ENCODE assay signal across 9 mouse cellular contexts in the genomic region with DNA sequence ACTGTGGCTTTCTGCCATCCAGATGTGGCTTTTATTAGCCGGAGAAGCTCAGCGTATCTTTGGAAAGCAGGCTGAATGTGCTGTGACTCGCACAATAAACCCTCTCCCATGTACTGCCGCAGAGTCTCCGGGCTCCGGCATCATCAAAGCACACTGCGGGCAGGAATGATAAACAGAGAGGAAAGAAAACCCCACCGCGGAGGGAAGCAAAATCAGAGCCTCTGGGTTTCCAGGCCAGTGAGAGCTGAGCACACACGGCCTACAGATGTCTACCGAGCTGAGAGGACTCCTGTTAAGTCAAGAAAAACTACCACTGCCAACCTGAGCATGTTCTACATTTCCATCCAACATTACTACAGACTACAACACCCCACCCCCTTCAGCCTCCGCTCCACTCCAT. TPM values are rescaled to one million over a fixed set of nuclear protein-coding genes. Genes with fewer than 3 reads are reported as not detected.
A peak's percentile ranks its signal among the peaks of the same experiment; 100 is the strongest.
DNase-seq lines count a peak whose midpoint lies in the region; ATAC-seq and TF ChIP-seq lines count a peak whose summit lies in the region.
"Had no signal": no experiment of that assay in that cellular context is flagged by ENCODE, and none has a peak within 500 bp of the region (broad histone marks: within the 10 kb centered on the region; RNA-seq: fewer than 3 reads in every experiment).

No protein-coding gene starts in this region.

- peak; percentile 28 for DNase-seq in lung, postnatal 10 days
- no peak for DNase-seq in lung, adult 18-20 months
- no peak for DNase-seq in limb, embryonic 14.5 days (ENCODE audit: low spot score)
- DNase-seq in cerebellum, adult 9-11 months, result no peak
- DNase-seq in layer of hippocampus, adult 9-10 months (ENCODE audit: low spot score), result no peak
- DNase-seq in thymus, postnatal 14 days, result no peak

- WGBS in forebrain, embryonic 13.5 days, result 38% methylated on average over 12 of the region's 12 CpGs
- 8% methylated on average over 12 of the region's 12 CpGs for WGBS in limb, embryonic 14.5 days
- WGBS in stomach, embryonic 15.5 days, result 19% methylated on average over 12 of the region's 12 CpGs

- no peaks in the 10 kb centered on the region for H3K36me3 ChIP-seq in forebrain, embryonic 13.5 days (ENCODE audit: poor library complexity, severe bottlenecking)
- H3K36me3 ChIP-seq in limb, embryonic 14.5 days (ENCODE audit: control insufficient read depth, insufficient read depth, low read length), result peaks cover 24% of the 10 kb centered on the region
- H3K36me3 ChIP-seq in stomach, embryonic 15.5 days, result no peaks in the 10 kb centered on the region

- H3K9ac ChIP-seq in forebrain, embryonic 13.5 days, result 0 out of 2 replicates have a peak overlapping the region, but pooled peaks have one; percentile 90
- H3K9ac ChIP-seq in limb, embryonic 14.5 days (ENCODE audit: low read depth, low read length, severe bottlenecking), result peak overlapping the region; percentile 41; the same call in 1 of the 2 replicates
- H3K9ac ChIP-seq in stomach, embryonic 15.5 days, result no peak overlapping the region

- peaks cover 74% of the 10 kb centered on the region for H3K4me1 ChIP-seq in forebrain, embryonic 13.5 days
- peaks cover 50% of the 10 kb centered on the region for H3K4me1 ChIP-seq in limb, embryonic 14.5 days (ENCODE audit: control insufficient read depth, insufficient read depth, low read length)
- H3K4me1 ChIP-seq in stomach, embryonic 15.5 days, result peaks cover 69% of the 10 kb centered on the region

- no peak for TF ChIP-seq POLR2A in limb, embryonic 14.5 days (IDR thresholded peaks at IDR 0.05; ENCODE audit: borderline replicate concordance, extremely low read depth, insufficient read depth, insufficient read length)

- H3K27me3 ChIP-seq in forebrain, embryonic 13.5 days, result no peaks in the 10 kb centered on the region
- H3K27me3 ChIP-seq in limb, embryonic 14.5 days (ENCODE audit: control insufficient read depth, insufficient read depth, low read length), result no peaks in the 10 kb centered on the region
- H3K27me3 ChIP-seq in stomach, embryonic 15.5 days (replicated peaks), result no peaks in the 10 kb centered on the region

- ATAC-seq in forebrain, embryonic 13.5 days, result no peak
- ATAC-seq in limb, embryonic 14.5 days (ENCODE audit: low FRiP score, low read depth), result no peak
- no peak for ATAC-seq in stomach, embryonic 15.5 days (ENCODE audit: insufficient read depth, low FRiP score, low read depth)

- no peaks in the 10 kb centered on the region for H3K9me3 ChIP-seq in forebrain, embryonic 13.5 days (replicated peaks)
- H3K9me3 ChIP-seq in limb, embryonic 14.5 days (ENCODE audit: control insufficient read depth, low read length), result no peaks in the 10 kb centered on the region
- no peaks in the 10 kb centered on the region for H3K9me3 ChIP-seq in stomach, embryonic 15.5 days

- H3K4me3 ChIP-seq in forebrain, embryonic 13.5 days, result 0 out of 2 replicates have a peak overlapping the region, but pooled peaks have one; percentile 14
- peak overlapping the region; percentile 92 for H3K4me3 ChIP-seq in limb, embryonic 14.5 days (replicated peaks; ENCODE audit: low read length)
- peak overlapping the region; percentile 91 for H3K4me3 ChIP-seq in stomach, embryonic 15.5 days (replicated peaks)

- no peak overlapping the region for H3K27ac ChIP-seq in forebrain, embryonic 13.5 days
- peak overlapping the region; percentile 52 for H3K27ac ChIP-seq in limb, embryonic 14.5 days (replicated peaks; ENCODE audit: low read depth, low read length)
- H3K27ac ChIP-seq in stomach, embryonic 15.5 days, result no peak overlapping the region

- peak overlapping the region; percentile 90 for H3K4me2 ChIP-seq in forebrain, embryonic 13.5 days
- peak overlapping the region; percentile 93 for H3K4me2 ChIP-seq in limb, embryonic 14.5 days (replicated peaks; ENCODE audit: low read depth, low read length, severe bottlenecking)
- peak overlapping the region; percentile 86 for H3K4me2 ChIP-seq in stomach, embryonic 15.5 days

RNA-seq across cellular contexts. Expression of a gene that starts 5.0 kb away (rescaled TPM):
- 7.6 and 8.3 TPM in 2 replicates for polyA plus RNA-seq in forebrain, embryonic 13.5 days (2015; fragmentation: Nextera tagmentation; extraction: Ambion mirVana)
- polyA plus RNA-seq in limb, embryonic 14.5 days (2012; rRNA removed), result 23.8 and 26.6 TPM in 2 replicates
- 37.4 and 41.9 TPM in 2 replicates for polyA plus RNA-seq in limb, embryonic 14.5 days (2014; fragmentation: Nextera tagmentation; extraction: Ambion mirVana)
- 22.9 and 24.5 TPM in 2 replicates for polyA plus RNA-seq in stomach, embryonic 15.5 days (2015; fragmentation: Nextera tagmentation; extraction: Ambion mirVana)

RNA-seq across cellular contexts. Expression of a gene that starts 50.1 kb away (rescaled TPM):
- polyA plus RNA-seq in forebrain, embryonic 13.5 days (2015; fragmentation: Nextera tagmentation; extraction: Ambion mirVana), result not detected in 2 replicates
- polyA plus RNA-seq in limb, embryonic 14.5 days (2012; rRNA removed), result 13.0 and 13.8 TPM in 2 replicates
- 8.2 and 15.3 TPM in 2 replicates for polyA plus RNA-seq in limb, embryonic 14.5 days (2014; fragmentation: Nextera tagmentation; extraction: Ambion mirVana)
- 0.23 and 0.30 TPM in 2 replicates for polyA plus RNA-seq in stomach, embryonic 15.5 days (2015; fragmentation: Nextera tagmentation; extraction: Ambion mirVana)
- polyA plus RNA-seq: macrophage had no signal

Comparison
In these comparisons a context has a peak if more than half of its experiments do, and no peak if none do; other contexts are left out.
1. H3K4me3 ChIP-seq: peak in every context shown above with its lines; median percentile 92 in limb, embryonic 14.5 days; 91 in stomach, embryonic 15.5 days; 14 in forebrain, embryonic 13.5 days.